Mouse (Mus musculus): ENCODE data around the gene Magi3.

GRCm38 (mm10) chr3:104138953-104139450, 81.2 kb downstream of the Magi3 start:
- TF ChIP-seq EP300 (IDR thresholded peaks at IDR 0.05; ENCODE audit: low read depth) (no peak), CTCF (IDR thresholded peaks at IDR 0.05; ENCODE audit: low read depth) (no peak)

Measured in liver, postnatal 0 days (tissue).